Mouse (Mus musculus) cortical plate, adult 2 months (tissue): Measurements from ENCODE around the gene Tenm2.

Source experiments
- CTCF ChIP-seq: fragments of 200-500 bp; IDR thresholded peaks from 2 replicates; pipeline ENCODE4 v1.5.1; 2011; ENCODE audit warnings: mild to moderate bottlenecking, control low read depth, low read length; ENCODE audit not compliant: insufficient read depth; ENCODE audit errors: extremely low read depth
- POLR2A ChIP-seq: fragments of 200-500 bp; IDR thresholded peaks from 2 replicates; pipeline ENCODE4 v1.6.1; 2011; ENCODE audit warnings: mild to moderate bottlenecking, low read length, control low read depth; ENCODE audit not compliant: insufficient read depth; ENCODE audit errors: extremely low read depth

DNA sequence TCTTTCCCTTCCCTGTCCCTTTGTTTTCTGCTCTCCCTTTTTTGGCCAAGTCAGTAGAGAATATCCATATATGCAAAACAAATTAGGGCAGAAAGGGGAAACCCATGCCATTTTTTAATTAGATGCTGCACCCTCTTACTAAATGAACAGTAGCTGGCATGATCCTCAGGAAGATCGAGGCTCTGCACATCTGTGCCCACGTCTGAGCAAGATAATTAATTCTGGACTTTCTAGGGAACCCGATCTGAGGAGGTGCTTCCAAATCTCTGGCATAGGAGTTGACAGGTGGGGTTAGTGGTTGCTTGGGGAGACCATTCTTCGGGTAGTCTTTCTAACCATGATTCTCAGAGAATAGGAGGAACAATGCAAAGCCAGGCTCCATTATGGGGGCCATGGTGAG lies 1182.3 kb downstream of the Tenm2 start:
- no peak for TF ChIP-seq POLR2A
- TF ChIP-seq CTCF: no peak
